Mouse (Mus musculus): ENCODE data around the gene Crmp1. TPM values are rescaled to one million over a fixed set of nuclear protein-coding genes. Genes with fewer than 3 reads are reported as not detected.

Crmp1 gene
- polyA plus RNA-seq (2012; rRNA removed), result 1,017 and 1,237 TPM in 2 replicates

GRCm38 (mm10) chr5:37241651-37242151, at the start of gene Crmp1:
TSS of gene Crmp1 (plus strand) at chr5:37241940.

GRCm38 (mm10) chr5:37336485-37337105, 94.9 kb downstream of the Crmp1 start, which contains the start of gene Evc:
TSS of gene Evc (minus strand) at chr5:37336894.

GRCm38 (mm10) chr5:37338288-37338687, 96.5 kb downstream of the Crmp1 start, which contains the start of gene Evc2:
TSS of gene Evc2 (plus strand) at chr5:37338499.

Other genes with a start within 250 kb of the Crmp1 start
- 16.5 and 17.5 TPM in 2 replicates for gene Gm1043, start 156.6 kb upstream of the Crmp1 start, polyA plus RNA-seq (2012; rRNA removed)
- gene Evc, start 95.0 kb downstream of the Crmp1 start, polyA plus RNA-seq (2012; rRNA removed), result 8.2 and 9.6 TPM in 2 replicates
- gene Evc2, start 96.6 kb downstream of the Crmp1 start, polyA plus RNA-seq (2012; rRNA removed), result 7.8 and 8.6 TPM in 2 replicates

All from central nervous system, embryonic 18 days (tissue).